Mouse (Mus musculus): ENCODE measurements at regions not wholly inside any gene's neighbourhood (a gene's known extent, or its start where the extent isn't known, plus 50 kb on each side); places are given as distances from the start of the nearest gene placed in this dataset.
A peak's percentile ranks its signal among the peaks of the same experiment; 100 is the strongest.
"Not testable (repeated sequence)": the region's sequence is repeated elsewhere in the genome, so short reads cannot be mapped to it uniquely, and the experiment has no call there.

GRCm38 (mm10) chr12:93812963-93813733 is 1878.9 kb upstream of the Flrt2 start:
- no peak for ATAC-seq
- H3K9me3 ChIP-seq, result no peaks in the 10 kb centered on the region

GRCm38 (mm10) chr12:93850944-93851520 is 1841.0 kb upstream of the Flrt2 start:
- Histone ChIP-seq H3K36me3 (no peaks in the 10 kb centered on the region), H3K4me2 (replicated peaks) (no peak overlapping the region), H3K9ac (no peak overlapping the region), H3K27me3 (replicated peaks) (no peaks in the 10 kb centered on the region), H3K9me3 (no peaks in the 10 kb centered on the region), H3K27ac (no peak overlapping the region), H3K4me3 (replicated peaks) (no peak overlapping the region), H3K4me1 (replicated peaks) (no peaks in the 10 kb centered on the region)
- ATAC-seq, result no peak
- 74% methylated on average over 1 of the region's 1 CpGs for WGBS

More at GRCm38 (mm10) chr12:93812963-93813733, 1878.9 kb upstream of the Flrt2 start:
- H3K4me2 ChIP-seq (replicated peaks), result no peak overlapping the region
- no peaks in the 10 kb centered on the region for H3K4me1 ChIP-seq (replicated peaks)
- H3K9ac ChIP-seq, result no peak overlapping the region
- no peaks in the 10 kb centered on the region for H3K27me3 ChIP-seq (replicated peaks)
- no peak overlapping the region for H3K4me3 ChIP-seq (replicated peaks)
- no peaks in the 10 kb centered on the region for H3K36me3 ChIP-seq
- H3K27ac ChIP-seq, result no peak overlapping the region

GRCm38 (mm10) chr12:93851660-93852059 is 1840.4 kb upstream of the Flrt2 start:
- WGBS, result 60% methylated on average over 1 of the region's 1 CpGs
- no peak overlapping the region for H3K9ac ChIP-seq
- H3K36me3 ChIP-seq, result no peaks in the 10 kb centered on the region
- H3K4me2 ChIP-seq (replicated peaks), result no peak overlapping the region
- ATAC-seq, result no peak
- H3K27ac ChIP-seq, result no peak overlapping the region
- H3K27me3 ChIP-seq (replicated peaks), result no peaks in the 10 kb centered on the region
- H3K9me3 ChIP-seq, result no peaks in the 10 kb centered on the region
- no peaks in the 10 kb centered on the region for H3K4me1 ChIP-seq (replicated peaks)
- H3K4me3 ChIP-seq (replicated peaks), result no peak overlapping the region

- Histone ChIP-seq H3K4me2 (replicated peaks) (no peak overlapping the region), H3K36me3 (no peaks in the 10 kb centered on the region), H3K27me3 (replicated peaks) (no peaks in the 10 kb centered on the region), H3K9me3 (no peaks in the 10 kb centered on the region), H3K27ac (no peak overlapping the region), H3K4me1 (replicated peaks) (no peaks in the 10 kb centered on the region), H3K9ac (no peak overlapping the region), H3K4me3 (replicated peaks) (no peak overlapping the region)
- WGBS, result 57% methylated on average over 2 of the region's 2 CpGs
- ATAC-seq, result no peak
These were observed 1806.1 kb upstream of the Flrt2 start for GRCm38 (mm10) chr12:93885946-93886345.

GRCm38 (mm10) chr12:93890109-93890508 is 1801.9 kb upstream of the Flrt2 start:
- H3K36me3 ChIP-seq, result no peaks in the 10 kb centered on the region
- H3K4me2 ChIP-seq (replicated peaks), result no peak overlapping the region
- no peak for ATAC-seq
- H3K4me1 ChIP-seq (replicated peaks), result no peaks in the 10 kb centered on the region
- H3K9me3 ChIP-seq, result no peaks in the 10 kb centered on the region
- H3K27ac ChIP-seq, result no peak overlapping the region
- no peak overlapping the region for H3K9ac ChIP-seq
- no peak overlapping the region for H3K4me3 ChIP-seq (replicated peaks)
- WGBS, result 67% methylated on average over 3 of the region's 3 CpGs
- H3K27me3 ChIP-seq (replicated peaks), result no peaks in the 10 kb centered on the region

GRCm38 (mm10) chr12:93928541-93929238 is 1763.3 kb upstream of the Flrt2 start:
- not testable (repeated sequence) for H3K4me3 ChIP-seq (replicated peaks); H3K27me3 ChIP-seq (replicated peaks); H3K27ac ChIP-seq; H3K9ac ChIP-seq; H3K36me3 ChIP-seq; H3K4me1 ChIP-seq (replicated peaks); H3K4me2 ChIP-seq (replicated peaks); H3K9me3 ChIP-seq
- 84% methylated on average over 1 of the region's 27 CpGs for WGBS
- peak; percentile 86 for ATAC-seq

DNA sequence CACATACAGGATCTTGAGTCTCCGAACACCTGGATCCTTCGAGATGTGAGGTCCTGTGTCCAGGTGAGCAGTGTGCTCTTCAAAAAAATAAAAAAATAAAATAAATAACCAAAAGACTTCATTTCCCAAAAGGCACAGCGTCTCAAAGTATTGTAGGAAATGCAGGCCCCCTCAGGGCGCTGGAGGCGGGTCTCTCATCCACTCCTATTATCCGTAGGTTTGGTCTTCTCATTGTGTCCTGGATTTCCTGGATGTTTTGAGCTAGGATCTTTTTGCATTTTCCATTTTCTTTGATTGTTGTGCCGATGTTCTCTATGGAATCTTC is 1762.8 kb upstream of the Flrt2 start:
- H3K4me2 ChIP-seq (replicated peaks); H3K4me3 ChIP-seq (replicated peaks); H3K9me3 ChIP-seq; H3K27ac ChIP-seq; H3K36me3 ChIP-seq; H3K9ac ChIP-seq; H3K4me1 ChIP-seq (replicated peaks); H3K27me3 ChIP-seq (replicated peaks): not testable (repeated sequence)
- peak; percentile 71; the same call in 1 of the 2 replicates for ATAC-seq
- 91% methylated on average over 4 of the region's 7 CpGs for WGBS

- not testable (repeated sequence) for H3K4me2 ChIP-seq (replicated peaks); H3K27ac ChIP-seq; H3K9ac ChIP-seq; H3K4me3 ChIP-seq (replicated peaks); H3K36me3 ChIP-seq; H3K9me3 ChIP-seq; ATAC-seq; H3K4me1 ChIP-seq (replicated peaks); H3K27me3 ChIP-seq (replicated peaks)
- WGBS, result 92% methylated on average over 11 of the region's 11 CpGs
These were observed 1761.8 kb upstream of the Flrt2 start for GRCm38 (mm10) chr12:93930242-93930641.

GRCm38 (mm10) chr12:93960869-93961268 is 1731.2 kb upstream of the Flrt2 start:
- no peak overlapping the region for H3K4me3 ChIP-seq (replicated peaks)
- H3K9ac ChIP-seq, result no peak overlapping the region
- no peak overlapping the region for H3K27ac ChIP-seq
- no peak for ATAC-seq
- no peaks in the 10 kb centered on the region for H3K9me3 ChIP-seq
- no peaks in the 10 kb centered on the region for H3K36me3 ChIP-seq
- H3K27me3 ChIP-seq (replicated peaks), result no peaks in the 10 kb centered on the region
- H3K4me1 ChIP-seq (replicated peaks), result no peaks in the 10 kb centered on the region
- H3K4me2 ChIP-seq (replicated peaks), result no peak overlapping the region
- WGBS, result 94% methylated on average over 1 of the region's 1 CpGs

DNA sequence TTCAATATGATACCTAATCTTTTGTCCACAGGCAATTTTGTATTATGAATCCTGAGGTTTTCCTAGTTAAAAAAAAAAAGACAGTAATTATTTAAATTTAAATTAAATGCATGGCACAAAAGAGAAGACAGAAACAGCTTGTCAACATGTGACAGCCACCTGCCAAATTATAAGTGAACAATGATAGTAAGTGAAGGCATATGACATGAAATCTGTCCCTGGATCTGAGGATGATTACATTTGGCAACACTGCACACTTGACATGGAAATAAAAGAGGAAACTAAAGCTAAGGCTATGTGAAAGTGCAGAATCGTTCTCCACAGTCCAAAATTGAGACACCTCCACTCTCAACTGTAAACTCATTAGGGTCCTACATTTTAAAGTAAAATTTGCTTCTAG is 1710.7 kb upstream of the Flrt2 start:
- H3K9me3 ChIP-seq, result no peaks in the 10 kb centered on the region
- no peak overlapping the region for H3K27ac ChIP-seq
- H3K36me3 ChIP-seq, result no peaks in the 10 kb centered on the region
- H3K4me2 ChIP-seq (replicated peaks), result no peak overlapping the region
- H3K4me1 ChIP-seq (replicated peaks), result no peaks in the 10 kb centered on the region
- H3K9ac ChIP-seq, result no peak overlapping the region
- no peaks in the 10 kb centered on the region for H3K27me3 ChIP-seq (replicated peaks)
- no peak overlapping the region for H3K4me3 ChIP-seq (replicated peaks)
- no peak for ATAC-seq
- 79% methylated on average over 1 of the region's 1 CpGs for WGBS

- Histone ChIP-seq H3K9me3 (no peaks in the 10 kb centered on the region), H3K4me1 (replicated peaks) (no peaks in the 10 kb centered on the region), H3K9ac (no peak overlapping the region), H3K4me3 (replicated peaks) (no peak overlapping the region), H3K4me2 (replicated peaks) (no peak overlapping the region), H3K36me3 (no peaks in the 10 kb centered on the region), H3K27ac (no peak overlapping the region), H3K27me3 (replicated peaks) (no peaks in the 10 kb centered on the region)
- 77% methylated on average over 1 of the region's 1 CpGs for WGBS
- ATAC-seq, result no peak
These were observed 1700.5 kb upstream of the Flrt2 start for GRCm38 (mm10) chr12:93991531-93991930.

- Histone ChIP-seq H3K4me3 (replicated peaks) (no peak overlapping the region), H3K27me3 (replicated peaks) (no peaks in the 10 kb centered on the region), H3K9me3 (no peaks in the 10 kb centered on the region), H3K4me2 (replicated peaks) (no peak overlapping the region), H3K36me3 (no peaks in the 10 kb centered on the region), H3K27ac (no peak overlapping the region), H3K9ac (no peak overlapping the region), H3K4me1 (replicated peaks) (no peaks in the 10 kb centered on the region)
- 84% methylated on average over 6 of the region's 6 CpGs for WGBS
- no peak for ATAC-seq
These were observed 1698.2 kb upstream of the Flrt2 start for GRCm38 (mm10) chr12:93993875-93994274.

DNA sequence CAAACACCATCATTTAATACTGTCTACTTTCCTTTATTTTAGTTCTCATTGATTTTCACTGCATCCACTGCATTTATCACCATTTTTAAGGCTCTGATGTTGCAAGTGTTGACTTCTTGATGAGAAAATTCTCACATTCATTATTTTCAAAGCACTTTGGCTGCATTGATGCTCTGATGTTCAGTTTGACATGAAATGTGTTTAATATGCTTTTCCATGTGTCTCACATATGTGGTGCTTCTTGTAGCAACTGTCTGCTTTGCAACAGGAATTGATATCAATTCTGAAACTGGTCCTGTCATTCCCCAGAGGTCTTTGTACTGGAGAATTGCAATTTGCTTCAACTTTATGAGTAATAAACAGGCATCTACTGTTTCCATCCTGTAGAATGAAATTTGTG is 1676.1 kb upstream of the Flrt2 start:
- H3K4me2 ChIP-seq (replicated peaks), result no peak overlapping the region
- no peak overlapping the region for H3K9ac ChIP-seq
- H3K9me3 ChIP-seq, result no peaks in the 10 kb centered on the region
- no peaks in the 10 kb centered on the region for H3K27me3 ChIP-seq (replicated peaks)
- no peak overlapping the region for H3K27ac ChIP-seq
- no peak overlapping the region for H3K4me3 ChIP-seq (replicated peaks)
- H3K36me3 ChIP-seq, result no peaks in the 10 kb centered on the region
- ATAC-seq, result no peak
- H3K4me1 ChIP-seq (replicated peaks), result no peaks in the 10 kb centered on the region
